Mouse (Mus musculus): Measurements from ENCODE around the gene Utf1.
A peak's percentile ranks its signal among the peaks of the same experiment; 100 is the strongest.

Gene Utf1

DNA sequence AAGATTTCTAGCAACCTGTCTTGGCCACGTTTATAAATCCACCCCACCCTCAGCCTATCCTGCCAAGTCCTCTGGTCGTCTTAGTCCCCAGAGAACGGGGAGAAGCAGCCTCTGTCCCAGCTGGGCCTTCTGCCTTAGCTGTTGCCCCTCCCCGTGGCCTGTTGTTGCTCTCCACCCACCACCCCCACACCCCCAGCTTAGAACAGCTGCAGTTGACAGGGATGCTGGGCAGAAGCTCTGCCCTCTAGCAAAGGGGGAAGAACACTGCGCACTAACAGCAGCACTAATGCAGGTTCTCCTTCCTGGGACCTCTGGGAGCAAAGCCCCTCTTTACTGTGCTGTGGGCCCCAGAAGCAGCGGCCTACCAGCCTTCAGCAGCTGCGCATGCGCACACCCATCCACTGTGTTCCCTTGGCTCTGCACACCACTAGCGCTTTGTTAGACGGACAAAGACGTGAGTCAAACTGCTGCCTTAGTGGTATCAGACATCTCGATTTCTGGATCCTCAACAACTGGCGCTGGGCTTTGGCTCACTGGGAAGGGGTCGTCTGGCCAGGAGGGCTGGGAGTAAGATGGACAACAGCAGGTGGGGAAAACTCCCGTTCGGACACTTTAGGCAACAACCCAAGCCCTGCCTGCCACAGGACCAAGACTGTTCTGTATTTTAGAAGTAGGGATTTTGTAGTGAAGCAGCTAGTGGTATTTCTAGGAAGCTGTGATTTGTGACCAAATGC is 2.9 kb upstream of the Utf1 start:
- no peak for DNase-seq

DNA sequence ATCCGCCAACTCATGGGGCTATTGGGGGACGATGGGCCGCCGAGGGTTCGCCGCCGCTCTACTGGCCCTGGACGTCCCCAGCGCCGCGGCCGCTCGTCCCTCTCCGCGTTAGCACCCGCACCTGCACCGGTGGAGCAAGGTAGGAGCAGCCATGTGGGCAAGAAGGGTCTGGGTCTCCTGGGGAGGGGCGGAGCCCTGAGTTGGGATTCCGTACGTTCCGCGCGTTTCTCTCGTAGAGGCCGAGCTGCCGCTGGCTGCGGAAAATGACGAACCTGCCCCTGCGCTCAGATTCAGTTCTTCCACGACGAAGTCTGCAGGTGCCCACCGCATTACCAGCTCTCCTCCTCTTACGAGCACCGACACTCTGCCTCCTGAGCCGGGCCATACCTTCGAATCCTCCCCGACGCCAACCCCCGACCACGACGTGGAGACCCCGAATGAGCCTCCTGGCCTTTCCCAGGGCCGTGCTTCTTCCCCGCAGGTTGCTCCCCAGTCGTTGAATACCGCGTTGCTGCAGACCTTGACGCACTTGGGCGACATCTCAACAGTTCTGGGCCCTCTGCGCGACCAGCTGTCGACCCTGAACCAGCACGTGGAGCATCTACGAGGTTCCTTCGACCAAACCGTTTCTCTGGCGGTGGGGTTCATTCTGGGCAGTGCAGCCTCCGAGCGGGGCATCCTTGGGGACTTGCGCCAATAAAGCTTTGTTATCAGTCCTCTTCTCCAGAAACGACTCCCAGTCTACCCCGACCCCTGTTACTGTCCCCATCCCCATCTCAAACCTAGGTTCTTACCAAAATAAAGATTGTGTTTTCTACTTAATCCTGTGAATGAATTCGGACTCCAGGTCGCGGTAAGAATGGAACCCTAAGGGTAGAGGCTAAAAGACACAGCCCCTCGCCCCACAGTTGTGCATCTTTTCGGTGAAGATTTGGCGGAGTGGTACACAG is 977 bp downstream of the Utf1 start:
- DNase-seq, result no peak

DNA sequence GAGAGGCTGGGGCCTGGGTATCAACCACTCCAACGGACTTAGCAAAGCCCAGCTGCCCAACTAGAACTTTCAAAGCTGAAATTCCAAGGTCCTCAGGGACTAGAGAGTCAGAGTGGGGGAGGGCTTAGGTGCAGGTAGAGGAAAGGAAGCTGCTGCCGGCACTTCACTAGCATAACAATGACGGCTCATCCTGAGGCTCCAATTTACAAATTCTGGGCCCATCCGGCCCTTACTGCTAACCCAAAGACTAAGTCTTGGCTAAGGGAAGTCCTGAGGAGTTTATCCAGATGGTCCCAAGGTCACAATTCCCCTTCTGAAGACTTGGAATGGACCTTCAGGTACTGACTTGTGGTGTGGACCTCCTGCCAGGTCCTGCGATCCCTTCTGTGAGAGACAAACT is 1.9 kb downstream of the Utf1 start:
- DNase-seq, result no peak

DNA sequence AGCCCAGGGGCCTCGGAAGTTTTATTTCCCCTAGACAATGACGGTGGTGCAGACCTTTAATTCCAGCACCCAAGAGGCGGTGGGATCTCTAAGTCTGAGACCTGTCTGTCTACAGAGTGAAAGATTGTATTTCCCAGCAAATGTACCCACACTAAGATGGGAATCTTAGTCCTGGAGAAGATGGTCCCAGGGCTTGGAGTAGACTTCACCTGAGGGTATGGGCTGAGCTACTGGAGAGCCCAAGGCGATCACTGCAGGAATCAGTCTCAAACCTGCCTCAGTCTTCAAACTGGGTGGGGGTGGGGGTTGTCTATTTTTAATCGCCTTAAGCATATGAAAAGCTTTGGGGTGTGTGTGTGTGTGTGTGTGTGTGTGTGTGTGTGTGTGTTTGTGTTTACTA is 2.4 kb downstream of the Utf1 start:
- no peak for DNase-seq

DNA sequence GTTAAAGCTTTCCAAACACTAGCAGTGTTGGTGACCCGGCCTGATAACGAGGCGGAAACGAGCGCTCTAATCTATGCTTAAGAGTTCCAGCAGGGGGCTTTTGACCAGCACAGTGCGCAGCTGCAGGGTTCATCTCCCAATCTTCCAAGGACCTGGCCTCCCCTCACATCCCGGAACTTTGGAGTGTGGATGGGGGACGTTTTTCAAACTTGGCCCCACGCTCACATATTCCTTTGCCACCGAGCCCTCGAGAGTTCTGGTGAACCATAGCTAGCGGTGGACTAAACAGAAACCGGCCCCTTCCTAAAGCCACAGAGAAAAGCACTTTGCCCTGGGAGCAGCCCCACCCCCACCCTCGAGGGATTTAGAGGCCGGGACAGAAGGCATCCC is 6.3 kb downstream of the Utf1 start:
- no peak for DNase-seq

DNA sequence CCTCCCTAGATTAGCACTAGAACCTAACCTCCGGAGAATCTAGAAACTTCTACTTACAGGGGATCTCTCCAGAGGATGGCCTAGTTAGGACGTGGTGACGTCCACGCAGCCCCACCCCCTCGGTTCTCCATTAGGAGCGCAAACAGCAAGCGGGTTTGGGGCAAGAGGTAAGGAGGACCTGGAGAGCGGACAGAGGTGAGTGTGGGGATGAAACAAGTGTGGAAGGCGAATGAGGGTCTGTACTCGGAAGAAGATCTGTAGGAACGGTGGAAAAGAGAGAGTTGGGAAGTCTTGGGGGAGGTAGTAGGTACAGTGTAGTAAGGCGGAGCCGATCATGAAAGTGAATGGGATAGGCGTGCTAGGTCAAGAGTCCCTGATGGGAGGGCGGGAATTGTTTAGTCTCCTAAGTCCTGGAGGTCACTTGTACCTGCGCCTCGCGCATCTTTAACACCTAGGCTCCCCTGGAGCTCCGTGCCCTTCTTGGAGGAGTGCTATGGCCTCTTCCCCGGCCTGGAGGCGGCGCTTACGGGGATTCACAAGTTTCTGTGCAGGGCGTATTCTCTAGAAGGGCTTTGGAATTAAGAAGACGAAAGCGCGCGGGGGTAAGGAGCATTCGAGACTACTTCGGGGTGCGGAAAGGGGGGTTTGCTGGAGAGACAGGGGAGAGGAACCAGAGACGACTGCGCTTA is 6.8 kb downstream of the Utf1 start:
- DNase-seq, result no peak

DNA sequence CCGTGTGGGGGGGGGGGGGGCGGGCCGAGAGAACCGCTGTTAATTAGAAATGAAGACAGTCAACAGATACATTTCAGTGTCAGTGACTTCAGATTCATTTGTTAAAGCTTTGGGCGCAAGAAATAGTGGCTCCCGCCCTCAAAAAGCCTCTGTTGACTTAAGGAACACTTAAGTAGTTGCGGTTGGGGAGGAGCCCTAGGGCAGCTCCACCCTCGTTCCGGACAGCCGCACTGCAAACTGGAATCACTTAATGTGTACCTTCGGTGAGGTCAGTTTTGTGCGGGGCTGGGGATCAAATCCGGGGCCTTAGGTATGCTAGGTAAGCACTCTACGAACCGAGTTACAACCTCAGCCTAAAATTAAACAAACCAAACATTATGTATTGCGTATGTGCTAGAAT is 7.5 kb downstream of the Utf1 start:
- DNase-seq, result no peak

DNA sequence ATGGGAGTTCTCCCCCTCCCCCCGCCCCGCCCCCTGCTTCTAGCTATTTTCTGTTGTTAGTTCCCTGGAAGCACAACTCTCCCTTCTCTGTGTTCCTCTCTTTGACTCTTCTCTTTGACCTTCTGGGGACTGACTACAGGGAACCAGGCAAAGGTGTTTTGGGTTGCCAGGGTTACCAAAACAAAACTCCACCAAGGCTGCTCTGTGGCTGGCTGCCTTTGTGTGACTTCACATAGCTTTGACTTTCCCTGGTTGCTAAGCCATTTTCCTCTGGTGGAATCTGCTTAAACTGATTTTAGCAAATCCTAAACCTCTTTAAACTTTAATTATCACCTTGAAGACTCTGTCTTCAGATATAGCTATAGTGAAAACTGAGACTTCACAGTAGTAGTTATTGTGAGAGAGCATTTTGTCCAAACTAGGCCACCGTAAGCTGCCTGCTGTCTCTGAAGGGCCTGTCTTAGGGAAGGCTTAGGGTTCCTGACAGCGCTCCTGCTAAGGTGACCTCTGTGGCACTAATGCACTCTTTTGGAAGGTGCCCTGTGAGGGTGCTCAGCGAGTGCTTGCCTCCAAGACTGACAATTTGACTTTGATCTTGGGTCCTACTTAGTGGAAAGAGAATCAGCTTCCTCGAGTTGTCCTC is 8.5 kb downstream of the Utf1 start:
- DNase-seq, result no peak

DNA sequence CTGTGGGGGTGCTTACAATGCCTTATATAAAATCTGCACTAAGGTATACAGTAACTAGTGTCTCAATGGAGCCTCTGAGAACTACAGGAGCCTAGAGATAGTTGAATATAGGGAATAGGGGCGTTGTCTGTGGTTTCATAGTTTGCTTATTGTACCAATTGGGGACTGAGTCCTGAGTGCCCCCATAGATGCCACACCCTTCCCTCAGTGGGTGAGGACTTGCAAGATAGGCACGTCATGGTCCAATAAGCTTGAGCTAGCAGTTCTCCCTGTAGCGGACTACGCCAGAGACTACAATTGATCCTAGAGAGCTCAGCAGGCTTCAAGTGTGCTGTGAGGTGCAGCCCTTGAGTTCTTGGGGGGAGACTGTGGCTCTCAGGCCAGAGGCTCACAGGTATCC is 11.9 kb downstream of the Utf1 start:
- DNase-seq, result no peak

DNA sequence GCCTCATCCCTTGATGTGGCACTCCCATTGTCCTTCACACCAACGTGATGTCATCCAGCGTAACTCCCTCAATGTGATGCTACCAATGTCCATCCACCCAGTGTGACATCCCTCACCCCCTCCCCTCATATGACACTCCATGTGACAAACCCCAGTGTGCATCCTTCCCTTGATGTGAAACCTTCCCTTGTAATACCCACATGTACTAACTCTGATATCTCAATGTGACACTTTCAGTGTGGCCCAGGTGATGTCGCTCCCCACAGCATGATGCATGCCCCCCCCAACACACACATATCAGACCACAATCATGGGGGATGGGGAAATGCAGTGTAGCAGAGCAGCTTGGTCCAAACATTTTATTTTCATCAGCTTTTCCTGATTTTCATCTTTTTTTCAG is 13.1 kb downstream of the Utf1 start:
- no peak for DNase-seq

DNA sequence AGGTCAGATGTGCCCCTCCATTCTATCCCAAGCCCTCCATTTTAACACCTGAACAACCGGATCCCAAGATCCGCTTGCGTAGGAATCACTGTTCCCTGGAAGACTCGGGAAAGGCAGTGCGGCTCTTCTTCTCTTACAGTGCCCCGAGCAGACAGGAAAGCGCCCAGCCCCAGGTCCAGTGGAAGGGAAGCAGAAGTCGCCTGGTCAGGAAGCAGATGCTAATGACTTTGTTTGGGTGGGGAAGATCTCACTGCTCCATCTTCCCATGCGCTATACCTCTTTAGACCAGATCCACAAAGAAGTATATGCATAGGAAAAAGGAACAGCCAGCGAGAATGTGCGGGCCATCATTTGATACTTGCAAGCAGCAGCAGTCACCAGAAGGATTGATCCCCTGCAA is 13.8 kb downstream of the Utf1 start:
- no peak for DNase-seq

DNA sequence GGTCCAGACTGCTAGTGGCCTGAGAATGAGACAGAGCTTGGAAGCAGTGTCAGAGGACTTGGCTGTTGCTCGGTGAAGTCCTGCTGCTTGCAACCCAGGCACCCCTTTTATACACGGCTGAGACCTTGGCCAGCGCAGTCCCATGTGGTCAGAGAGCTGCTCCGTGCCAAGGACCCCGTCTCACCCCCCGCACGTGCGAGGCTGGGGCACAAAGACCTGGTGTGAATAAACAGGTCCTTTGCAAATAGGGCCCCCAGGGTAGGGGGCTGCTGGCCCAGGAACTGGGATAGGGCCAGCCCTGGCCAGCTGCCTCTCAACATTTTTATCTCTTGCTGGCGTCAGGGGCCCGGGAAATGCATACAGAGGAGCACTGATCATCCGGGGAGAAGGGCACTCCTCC is 14.4 kb downstream of the Utf1 start:
- DNase-seq, result no peak

DNA sequence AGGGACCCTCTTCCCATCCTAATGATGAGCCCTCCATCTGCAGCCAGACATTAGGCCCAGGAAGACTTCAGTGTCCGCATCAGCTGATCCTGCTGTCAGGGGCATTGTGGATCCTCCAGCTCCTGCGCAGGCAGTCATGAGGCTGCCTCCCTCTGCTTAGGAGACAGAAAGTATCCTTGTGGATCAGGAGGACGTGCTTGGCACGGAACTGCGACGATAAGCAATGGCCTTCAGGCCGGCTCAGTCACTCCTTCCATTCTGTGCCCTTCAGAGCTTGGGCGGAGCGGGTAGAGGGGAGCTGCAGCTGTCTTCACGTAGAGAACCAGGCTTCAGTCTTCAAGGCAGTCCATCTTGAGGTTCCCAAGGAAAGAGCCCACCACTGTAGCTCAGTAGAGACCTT is 17.6 kb downstream of the Utf1 start:
- no peak for DNase-seq

DNA sequence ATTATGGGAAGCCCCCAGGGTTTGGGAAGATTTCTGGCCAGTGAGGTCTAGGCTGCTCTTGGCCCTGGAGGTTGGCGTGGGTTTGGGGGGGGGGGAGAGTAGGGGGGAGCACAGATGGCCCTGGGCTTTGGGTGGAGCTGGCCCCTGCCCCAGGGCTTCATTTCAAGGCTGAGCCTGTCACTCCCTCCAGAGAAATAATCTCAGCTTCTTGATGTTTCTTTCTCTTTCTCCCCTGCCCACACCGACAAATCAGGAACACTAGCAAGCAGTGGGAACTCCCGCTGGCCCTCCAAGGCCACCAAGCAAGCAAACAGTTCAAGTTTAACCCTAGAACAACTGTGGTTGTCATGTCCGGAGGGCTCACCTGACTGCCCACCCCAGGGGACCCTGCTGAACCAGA is 20.2 kb downstream of the Utf1 start:
- no peak for DNase-seq

DNA sequence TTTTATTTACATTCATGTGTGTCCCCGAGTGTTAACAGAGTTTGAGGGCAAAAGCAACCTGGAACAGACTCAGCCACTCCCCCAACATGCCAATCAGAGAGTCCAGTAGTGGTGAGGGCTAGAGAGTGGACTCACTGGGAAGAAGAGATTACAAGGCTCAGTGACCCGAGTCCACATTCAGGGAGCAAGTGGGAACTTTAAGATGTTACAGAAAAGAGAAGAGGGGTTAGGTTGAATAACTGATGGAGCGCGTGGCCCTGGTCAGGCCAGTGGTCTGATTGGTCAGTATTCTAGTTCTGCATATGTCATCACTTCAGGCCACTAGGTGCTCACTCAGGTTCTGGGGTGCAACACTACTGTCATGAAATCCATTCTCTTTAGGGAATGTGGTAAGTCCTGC is 23.6 kb downstream of the Utf1 start:
- no peak for DNase-seq

DNA sequence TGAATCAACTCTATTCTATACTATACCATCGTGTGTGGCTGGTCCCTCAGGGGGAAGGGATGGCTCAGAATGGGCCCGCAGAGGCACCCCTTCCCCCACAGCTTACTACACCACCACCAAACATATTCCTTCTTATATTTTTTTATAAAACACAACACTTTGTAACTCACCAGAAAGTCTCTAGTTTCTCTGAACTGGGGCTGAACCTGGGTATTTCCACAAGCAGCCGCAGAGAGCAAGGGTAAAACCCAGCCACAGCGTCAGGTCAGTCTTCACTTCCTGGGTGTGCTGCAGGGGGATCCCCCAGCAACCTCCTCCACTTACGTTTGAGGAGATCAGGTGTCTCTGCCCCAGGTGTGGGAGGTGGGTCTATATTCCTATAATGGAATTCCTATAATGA is 24.8 kb downstream of the Utf1 start:
- no peak for DNase-seq

DNA sequence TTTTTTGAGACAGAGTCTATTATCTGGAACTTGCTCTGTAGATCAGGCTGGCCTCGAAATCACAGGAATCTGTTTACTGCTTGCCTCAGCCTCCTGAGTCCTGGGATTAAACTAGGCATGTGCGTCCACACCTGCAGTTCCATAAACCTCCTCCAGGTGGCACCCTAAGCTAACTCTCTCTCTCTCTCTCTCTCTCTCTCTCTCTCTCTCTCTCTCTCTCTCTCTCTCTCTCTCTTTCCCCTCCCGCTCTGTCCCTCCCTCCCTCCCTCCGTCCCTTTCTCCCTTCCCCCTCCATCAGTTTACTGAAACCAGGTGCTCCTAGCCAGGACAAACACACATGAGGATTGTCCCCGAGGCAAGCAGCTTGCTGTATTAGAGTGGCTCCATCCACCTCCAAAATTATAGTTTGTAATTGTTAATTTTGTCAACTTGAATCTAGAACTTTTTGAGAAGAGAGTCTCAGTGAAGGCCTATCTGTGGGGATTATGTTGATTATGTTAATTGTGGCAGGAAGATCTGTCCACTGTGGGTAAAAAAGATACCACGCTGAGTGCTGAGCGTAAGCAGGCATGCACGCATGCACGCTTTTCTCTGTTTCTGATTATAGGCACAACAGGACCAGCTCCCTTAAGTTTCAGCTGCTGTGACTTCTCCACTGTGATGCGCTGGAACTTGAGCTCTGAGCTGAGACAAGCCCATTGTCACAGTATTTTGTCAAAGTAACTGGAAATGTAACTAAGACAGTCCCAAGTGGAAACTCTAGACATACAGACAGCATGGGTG is 25.9 kb downstream of the Utf1 start:
- peak; percentile 84 for DNase-seq

DNA sequence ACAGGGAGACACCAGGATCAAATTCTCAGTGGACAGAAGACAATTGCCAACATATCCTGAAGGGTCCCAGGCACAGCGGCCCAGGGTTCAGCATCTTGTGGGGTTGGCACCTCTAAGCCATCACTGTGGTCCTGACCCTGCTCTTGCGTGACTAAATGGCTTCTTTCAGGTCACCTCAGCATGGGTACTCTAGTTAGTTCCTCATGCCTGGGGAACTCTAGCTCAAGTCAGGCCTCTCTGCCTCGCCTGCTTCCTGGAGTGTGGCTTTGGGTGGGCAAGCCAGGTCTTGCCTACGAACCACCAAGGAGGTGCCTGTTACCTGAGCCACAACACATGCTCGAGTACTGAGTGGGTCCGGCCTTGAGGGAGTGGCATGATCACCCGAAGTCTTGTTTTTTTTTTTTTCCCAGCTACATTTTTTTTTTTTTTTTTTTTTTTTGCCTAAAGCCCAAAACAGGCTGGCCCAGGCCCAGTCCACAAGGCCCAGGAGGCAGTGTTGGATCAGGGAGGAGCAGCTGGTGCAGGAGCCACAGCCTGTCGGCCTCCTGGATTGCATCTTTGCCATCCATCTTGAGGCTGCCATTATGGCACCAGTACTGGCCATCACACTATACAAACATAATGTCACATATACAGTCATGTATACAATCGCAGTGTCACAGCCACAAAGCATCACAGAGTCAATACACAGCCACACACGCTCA is 26.8 kb downstream of the Utf1 start:
- DNase-seq, result no peak

DNA sequence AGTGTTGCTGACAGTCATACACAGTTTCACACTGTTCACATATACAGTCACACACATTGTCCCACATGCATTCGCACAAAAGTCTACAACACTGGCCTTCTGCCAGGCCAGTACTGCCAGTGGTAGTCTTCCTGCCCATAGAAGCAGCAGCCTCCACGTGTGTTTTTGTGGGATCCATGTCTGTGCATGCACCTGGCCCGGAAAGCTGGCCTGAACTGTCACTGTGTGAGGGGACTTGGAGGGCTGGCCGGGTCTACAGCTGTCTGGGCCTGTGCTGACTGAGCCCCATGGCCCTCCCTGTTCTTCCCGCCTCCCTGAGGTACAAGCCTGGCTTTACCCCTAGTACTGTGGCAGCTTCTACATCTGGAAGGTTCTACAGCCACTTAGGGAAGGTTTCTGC is 27.4 kb downstream of the Utf1 start:
- no peak for DNase-seq

DNA sequence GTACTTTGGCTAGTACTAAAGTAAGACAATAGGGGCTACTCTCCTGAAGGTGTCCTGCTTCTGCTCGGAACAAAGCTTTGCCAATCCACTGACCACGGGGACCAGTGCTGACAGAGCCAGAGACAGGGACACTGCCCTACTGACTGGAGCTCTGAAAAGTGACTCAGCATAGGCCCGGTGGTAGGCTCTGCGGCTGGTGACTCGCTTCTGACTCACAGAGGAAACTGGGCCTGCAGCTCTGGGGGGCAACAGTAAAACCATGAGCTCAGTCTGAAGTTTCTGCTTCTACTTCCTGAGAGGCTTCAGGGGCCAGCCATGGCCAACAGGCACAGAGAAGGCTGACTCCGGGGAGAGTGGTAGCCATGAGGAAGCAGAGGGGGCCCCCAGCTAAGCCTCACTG is 27.8 kb downstream of the Utf1 start:
- peak; percentile 24 for DNase-seq

DNA sequence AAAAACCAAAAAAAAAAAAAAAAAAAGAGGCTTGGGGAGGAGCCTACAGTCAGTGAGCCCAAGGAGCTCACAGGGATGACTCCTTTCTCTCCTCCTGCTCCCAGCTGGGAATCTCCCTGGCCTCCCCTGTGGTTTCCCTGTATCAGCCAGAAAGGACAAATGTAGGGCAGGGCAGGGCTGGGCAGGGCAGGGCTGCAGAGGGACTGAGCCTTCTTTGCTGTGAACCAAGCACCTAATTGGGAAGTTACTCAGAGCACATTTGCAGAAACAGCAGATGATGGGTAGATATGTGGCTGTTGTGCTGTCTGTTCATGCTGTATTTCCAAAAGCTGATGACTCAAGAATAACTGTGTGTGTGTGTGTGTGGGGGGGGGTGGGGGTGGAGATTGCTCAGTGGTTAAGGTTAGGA is 29.3 kb downstream of the Utf1 start:
- no peak for DNase-seq

DNA sequence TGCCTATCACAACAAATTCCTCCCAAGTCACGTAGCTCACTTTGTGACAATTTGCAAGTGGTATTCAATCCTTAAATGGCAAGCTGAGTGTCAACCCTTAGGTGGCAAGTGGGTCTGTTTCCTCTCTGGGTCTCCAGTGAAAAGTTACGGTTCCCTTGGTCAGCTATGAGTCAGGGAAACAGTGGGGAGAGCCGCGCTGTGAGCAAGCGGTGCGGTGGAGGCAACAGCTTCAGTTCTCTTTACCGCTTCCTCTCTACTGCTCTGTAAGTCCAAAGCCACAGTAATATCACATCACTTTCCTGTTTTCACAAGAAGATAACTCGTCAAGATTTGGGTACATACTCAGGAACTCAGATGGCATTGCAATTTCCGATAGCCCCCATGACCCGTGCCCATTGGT is 30.7 kb downstream of the Utf1 start:
- DNase-seq, result no peak
